Mouse (Mus musculus): ENCODE measurements around the gene Zhx3.

The Zhx3 gene

DNA sequence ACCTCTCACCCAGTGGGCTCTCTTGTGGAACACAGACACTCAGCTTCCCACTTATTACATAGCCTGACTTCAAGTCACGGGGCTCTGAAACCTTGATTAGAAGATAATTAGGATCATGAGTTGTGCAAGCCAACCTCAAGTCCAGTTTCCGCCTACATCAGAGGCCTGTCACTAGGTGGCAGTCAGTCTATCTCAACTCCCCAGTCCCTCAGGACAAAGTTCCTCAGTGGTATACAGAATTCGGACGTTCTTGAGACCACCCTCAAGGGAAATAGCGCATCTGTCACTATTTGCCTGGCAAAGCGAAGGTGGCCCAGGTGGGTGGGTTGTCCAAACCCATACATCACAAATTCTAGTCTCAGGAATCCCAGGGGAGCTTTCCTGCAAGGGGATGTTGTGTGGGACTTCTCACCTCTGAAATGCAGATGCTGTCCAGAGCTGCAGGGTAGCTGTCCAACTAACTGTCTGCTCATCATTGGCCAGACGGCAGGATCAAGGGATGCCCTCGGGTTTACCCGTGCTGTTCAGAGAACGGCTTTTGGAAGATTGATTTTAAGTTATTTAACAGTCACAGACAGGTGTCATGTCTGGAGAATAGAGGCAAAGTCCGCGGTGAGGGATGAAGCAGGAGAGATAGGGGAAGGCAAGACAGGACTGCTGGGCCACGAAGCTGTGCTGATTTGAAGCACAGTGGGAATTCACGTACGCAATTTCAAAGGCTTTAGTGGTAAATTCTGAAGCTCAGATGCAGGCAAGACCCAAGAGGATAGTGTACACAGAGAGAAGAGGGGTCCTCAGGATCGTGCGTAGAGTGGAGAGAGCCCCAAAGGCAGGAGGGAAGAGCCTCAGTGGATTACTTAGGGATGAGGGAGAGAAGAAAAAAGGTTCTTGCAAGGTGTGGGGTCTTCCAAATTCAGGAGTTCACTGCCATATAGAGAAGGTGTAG lies 142.7 kb downstream of the Zhx3 start:
- DNase-seq (ENCODE audit: low read depth, low spot score), result peak; percentile 35

DNA sequence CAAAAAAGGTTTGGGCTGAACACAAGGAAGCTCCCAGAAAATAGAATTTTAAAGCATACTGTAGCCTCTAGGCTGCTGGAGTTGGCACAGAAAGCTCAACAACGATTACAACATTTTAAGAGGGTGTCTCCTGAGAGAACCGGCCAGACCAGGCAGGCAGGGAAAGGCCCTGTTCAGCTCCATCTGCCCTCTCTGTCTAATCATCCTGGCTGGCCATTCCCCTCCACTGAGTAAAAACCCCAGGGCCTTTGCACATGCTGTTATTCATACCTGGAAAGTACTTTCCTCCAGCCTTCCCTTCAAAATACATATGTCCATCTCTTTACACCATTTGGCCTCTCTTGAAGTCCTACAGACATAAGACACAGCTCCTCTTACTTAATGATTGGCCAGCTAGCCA lies 143.4 kb downstream of the Zhx3 start:
- peak; percentile 29 for DNase-seq (ENCODE audit: low read depth, low spot score)

DNA sequence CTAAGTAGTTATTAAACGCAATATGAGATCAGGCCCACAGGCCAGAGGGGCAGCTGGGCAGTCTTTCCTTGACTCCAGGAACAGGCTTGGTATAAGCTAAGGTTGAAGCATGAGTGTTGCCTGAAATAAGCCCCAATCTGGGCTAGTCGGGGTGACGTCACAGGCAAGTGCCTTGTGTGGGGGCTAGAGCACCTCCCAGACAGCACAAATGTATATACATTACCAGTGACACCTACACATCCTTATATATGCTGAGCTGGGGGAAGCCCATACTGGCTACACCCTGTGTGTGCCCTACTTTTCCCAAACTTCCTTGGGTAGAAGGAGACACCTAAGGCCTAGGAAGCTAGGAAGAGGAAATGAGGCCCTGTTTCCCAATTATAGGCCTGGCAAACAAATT lies 143.8 kb downstream of the Zhx3 start:
- no peak for DNase-seq (ENCODE audit: low read depth, low spot score)

DNA sequence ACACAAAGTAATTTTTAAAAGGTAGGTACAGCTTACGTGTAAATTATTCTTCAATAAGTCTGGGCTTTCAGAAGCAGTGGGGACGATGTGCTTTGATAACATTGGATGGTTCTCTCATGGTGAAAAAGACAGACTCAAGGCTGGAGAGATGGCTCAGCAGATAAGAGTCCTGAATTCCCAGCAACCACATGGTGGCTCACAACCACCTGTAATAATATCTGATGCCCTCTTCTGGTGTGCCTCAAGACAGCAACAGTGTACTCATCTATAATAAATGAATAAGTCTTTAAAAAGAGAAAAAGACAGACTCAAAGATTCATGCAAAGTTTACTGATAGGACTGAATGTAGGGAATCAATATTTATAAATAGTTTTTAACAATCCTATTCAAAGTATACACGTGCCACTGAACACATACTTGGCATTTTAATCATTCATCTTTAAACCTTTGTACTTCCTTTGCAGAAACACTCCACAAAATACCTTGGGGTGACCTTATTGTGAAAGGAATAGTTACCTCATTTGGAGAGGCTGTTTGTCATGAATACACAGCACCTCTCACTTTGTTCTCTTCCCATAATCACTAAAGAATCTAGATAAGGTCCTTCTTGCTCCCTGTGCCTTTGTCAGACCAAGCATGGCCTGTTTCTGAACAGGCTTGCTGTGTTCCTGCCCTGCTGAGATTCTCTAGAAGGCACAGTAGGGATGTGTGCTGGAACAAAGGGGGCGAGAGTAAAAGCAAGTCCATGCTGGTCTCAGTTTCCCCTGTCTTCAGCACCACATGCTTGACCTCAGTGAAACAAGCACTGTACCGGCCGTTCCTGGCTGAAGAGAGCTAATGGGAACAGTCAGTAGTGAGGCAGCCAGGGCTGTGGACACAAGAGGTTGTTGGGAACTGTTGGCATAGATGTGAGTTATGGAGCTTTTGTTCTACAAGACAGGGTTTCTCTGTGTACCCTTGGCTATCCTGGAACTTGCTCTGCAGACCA lies 146.6 kb downstream of the Zhx3 start:
- DNase-seq (ENCODE audit: low read depth, low spot score), result peak; percentile 18

DNA sequence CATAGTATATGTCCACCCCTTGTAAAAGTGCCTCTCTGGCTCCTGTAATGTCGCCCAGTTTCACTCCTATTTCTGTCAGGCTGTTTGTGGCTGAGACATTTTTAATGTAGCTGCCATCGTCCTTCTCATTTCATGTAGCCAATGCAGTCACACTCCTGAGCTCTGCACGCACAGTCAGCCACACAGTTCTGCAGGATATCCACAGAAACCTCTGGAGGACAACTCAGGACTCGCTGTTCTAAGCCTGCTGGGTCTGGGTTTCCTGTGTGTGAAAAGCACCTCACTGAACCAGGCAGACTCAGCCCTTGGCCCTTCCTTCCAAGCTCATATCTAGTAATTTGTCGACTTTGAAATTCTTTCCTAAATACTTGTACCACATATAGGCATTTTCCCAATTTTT lies 148.3 kb downstream of the Zhx3 start:
- no peak for DNase-seq (ENCODE audit: low read depth, low spot score)

DNA sequence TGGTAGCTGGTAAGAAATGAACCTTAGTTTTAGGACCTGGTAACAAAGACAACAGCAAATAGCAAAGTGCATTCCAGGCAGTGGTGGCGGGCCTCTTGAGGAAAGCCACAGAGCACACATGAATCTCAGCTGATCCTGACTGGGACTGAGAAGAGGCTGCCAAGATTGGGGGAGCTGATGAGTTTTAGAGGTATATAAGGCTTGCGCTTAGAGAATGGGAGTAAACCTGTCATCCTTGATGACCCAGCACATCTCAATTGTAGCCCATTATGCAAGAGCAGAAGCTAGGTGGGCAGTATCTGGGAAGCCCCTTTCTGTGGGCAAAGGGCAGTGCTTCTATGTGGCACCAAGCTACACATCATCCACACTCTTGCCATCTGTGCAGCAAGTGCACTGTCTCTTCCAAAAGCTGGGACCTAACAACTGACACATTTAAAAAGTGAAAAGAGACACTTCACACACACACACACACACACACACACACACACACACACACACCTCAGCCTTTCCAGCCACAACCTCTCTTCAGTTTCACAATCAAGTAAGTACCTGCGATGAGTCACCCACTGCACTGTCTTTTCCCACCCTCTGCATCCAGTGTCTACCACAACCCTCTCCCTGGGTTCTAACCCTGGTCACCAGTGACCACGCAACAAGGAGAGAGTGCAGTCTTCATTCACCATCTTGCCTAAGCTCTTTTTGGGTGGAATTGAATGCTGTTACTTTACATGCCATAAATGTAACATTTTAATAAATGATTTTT lies 149.0 kb downstream of the Zhx3 start:
- no peak for DNase-seq (ENCODE audit: low read depth, low spot score)

DNA sequence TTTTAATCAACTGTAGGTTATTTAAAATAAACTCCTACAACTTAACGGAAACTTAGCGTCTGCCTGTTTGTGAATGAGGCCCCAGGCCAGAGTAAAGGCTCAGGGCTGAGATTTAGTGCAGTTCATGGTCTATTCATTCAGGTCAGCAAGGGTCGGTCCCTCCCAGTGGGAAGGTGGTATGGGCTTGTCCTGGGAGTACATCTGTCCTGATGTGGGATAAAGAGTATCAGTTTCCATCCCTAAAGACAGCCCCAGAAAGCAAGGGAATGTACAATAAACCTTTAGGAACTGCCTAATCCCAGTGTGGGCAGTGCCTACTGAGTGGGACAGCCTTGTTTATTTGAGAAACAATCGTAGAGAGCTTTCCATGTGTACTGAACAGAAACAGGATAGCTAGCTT lies 150.1 kb downstream of the Zhx3 start:
- DNase-seq (ENCODE audit: low read depth, low spot score), result no peak

DNA sequence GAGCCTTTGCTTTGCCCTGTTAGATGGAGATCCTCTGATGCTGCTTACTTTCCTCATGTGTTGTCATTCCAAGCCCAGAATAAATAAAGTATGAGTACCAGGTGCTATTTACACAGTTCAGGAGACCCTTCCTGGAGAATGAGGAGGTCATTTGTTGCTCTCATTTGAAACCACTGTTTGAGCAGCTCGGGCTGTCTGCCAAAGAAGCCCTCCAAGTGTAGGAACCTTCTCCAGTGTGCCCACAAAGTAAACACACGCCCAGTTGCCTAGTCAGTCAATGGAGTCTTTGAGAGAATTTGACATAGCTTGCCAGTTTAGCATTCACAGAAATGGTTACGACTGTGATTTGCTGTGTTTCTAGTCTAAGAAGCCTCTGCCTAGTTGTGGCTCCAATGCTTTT lies 154.0 kb downstream of the Zhx3 start:
- no peak for DNase-seq (ENCODE audit: low read depth, low spot score)

DNA sequence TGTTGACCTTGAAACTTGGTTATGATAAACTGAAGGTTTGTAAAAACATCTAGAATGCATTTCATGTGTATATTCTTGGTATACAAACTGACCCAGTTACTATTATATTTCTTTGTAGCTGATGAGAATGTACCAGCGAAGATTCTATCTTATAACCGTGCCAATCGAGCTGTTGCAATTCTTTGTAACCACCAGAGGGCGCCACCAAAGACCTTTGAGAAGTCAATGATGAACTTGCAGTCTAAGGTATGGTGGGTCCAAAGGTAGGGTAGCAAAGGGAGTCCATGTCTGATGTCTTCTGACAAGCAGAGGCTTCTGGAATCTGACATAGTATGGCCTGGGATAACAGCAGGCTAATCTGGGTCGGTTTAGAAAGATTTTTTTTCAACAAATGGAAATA lies 155.5 kb downstream of the Zhx3 start:
- peak; percentile 71 for DNase-seq (ENCODE audit: low read depth, low spot score)

DNA sequence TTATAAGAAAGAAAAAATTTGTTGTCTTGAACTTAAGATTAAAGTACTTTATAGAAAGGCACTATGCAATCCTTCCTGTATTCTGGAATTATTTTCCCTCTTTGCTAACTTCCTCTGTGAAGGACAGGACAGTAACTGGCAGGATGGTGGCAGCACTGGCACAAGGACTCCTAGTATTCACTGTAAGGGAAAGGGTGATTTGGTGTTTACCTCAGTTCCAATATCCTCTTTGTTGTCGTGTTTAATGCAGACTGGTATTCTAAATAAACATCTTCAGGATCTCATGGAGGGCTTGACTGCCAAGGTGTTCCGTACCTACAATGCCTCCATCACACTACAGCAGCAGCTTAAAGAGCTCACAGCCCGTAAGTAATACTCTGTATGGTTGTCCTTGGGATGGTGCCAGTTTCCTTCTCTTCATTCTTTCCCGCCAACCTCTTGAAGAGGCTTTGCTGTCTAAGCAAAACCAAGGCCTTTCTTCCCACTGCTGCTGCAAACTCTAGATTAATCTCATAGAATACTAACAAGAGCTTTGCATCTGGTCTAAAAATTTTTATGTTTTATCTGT lies 157.3 kb downstream of the Zhx3 start:
- DNase-seq (ENCODE audit: low read depth, low spot score), result no peak

DNA sequence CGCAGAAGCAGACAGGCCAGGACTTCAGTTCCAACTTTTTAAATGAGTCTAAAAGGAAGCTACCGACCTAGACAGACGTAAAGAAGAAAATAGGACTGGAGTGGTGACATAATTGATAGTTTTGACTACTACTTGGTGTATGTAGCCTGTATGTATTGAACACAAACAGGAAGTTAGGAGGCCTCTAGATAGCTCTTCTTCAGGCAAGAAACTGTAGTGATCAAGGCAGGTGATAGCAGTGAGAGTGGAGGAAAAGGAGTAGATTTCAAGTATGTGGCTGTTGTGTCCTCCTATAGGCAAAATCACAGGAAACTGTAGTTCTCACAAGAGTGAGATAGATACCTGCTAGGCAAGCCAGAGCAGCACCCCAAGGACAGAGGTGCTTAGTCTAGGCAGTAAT lies 165.1 kb downstream of the Zhx3 start:
- DNase-seq (ENCODE audit: low read depth, low spot score), result no peak

DNA sequence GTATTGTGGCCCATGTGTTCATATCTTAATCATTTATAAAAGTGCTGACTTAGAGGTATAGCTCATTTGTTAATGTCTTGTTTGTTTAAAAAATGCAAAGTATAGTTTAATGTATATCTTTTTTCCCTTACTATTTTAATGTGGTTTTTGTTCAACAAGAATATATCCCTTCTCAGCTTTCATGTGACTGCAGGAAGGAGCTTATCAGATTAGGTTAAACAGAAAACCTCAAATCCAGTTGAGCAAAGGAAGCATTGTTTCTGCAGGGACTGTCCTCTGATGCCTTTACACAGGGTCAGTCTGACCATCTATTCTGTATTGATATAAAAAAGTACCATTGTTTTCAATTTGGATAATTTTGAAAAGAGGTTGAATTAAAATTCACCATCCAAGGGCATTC lies 170.0 kb downstream of the Zhx3 start:
- no peak for DNase-seq (ENCODE audit: low read depth, low spot score)

DNA sequence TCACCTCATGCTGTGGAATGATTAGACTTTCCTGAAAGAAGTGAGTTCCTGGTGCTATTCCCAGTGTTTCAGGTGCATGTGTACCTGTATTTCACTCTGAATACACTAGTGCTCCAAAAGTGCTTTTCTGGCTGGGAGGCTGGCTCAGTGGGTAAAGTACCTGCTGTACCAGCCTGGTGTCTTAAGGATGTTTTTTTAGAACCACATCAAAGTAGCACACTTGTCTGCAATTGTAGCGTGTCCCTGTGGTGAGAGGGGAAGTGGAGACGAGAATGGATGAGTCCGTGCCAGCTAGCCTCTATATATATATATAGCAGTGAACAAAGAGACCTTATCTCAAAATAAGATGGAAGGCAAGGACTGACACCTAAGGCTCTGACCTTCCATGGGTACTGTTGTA lies 171.2 kb downstream of the Zhx3 start:
- no peak for DNase-seq (ENCODE audit: low read depth, low spot score)

DNA sequence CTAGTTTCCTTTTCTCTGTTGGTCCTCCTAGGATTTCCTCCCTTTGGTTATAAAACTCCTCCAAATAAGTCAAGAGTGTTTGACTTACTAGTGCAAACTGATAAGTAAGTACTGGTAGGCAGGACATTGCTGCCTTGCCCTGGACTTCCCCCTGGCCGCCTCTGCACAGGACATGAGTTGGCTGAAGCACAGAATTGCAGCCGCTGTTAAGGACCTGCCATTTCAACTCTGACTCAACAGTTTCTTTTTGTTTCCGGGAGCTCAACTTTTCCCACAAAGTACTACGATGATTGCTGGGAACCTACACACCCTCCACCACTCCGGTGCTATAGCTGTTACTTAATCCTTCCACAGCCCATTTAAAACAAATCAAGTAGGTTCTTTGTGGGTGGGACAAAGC lies 172.5 kb downstream of the Zhx3 start:
- peak; percentile 47 for DNase-seq (ENCODE audit: low read depth, low spot score)

Data from 3T3-L1 (cell line).